12 mouse cellular contexts compared by ENCODE assay signal in genomic region chr2:103588776-103589175, GRCm38 (mm10). TPM values are rescaled to one million over a fixed set of nuclear protein-coding genes. Genes with fewer than 3 reads are reported as not detected.
DNase-seq lines count a peak whose midpoint lies in the region; ATAC-seq and TF ChIP-seq lines count a peak whose summit lies in the region.
"Had no signal": no experiment of that assay in that cellular context is flagged by ENCODE, and none has a peak within 500 bp of the region (broad histone marks: within the 10 kb centered on the region; RNA-seq: fewer than 3 reads in every experiment).

No protein-coding gene starts in this region.

- H3K4me1 ChIP-seq in heart, embryonic 12.5 days (replicated peaks), result peaks cover 85% of the 10 kb centered on the region
- peaks cover 23% of the 10 kb centered on the region for H3K4me1 ChIP-seq in liver, adult 2 months (ENCODE audit: control insufficient read depth, insufficient read depth, low read length)
- peaks cover 71% of the 10 kb centered on the region for H3K4me1 ChIP-seq in liver, embryonic 12.5 days

- H3K79me2 ChIP-seq in liver, adult 2 months (ENCODE audit: control insufficient read depth, insufficient read depth, low read length), result peaks cover 53% of the 10 kb centered on the region

- 0 out of 2 replicates have a peak overlapping the region, but pooled peaks have one; percentile 11 for H3K4me2 ChIP-seq in heart, embryonic 12.5 days
- H3K4me2 ChIP-seq in liver, embryonic 12.5 days, result no peak overlapping the region
- H3K4me2 ChIP-seq: liver, embryonic 13.5 days had no signal

- H3K27ac ChIP-seq in heart, embryonic 12.5 days (ENCODE audit: poor library complexity, severe bottlenecking), result no peak overlapping the region
- H3K27ac ChIP-seq in liver, adult 2 months (replicated peaks; ENCODE audit: insufficient read depth, low read depth, low read length), result no peak overlapping the region; the same call in 1 of the 2 replicates
- no peak overlapping the region for H3K27ac ChIP-seq in liver, embryonic 12.5 days
- H3K27ac ChIP-seq: kidney, postnatal 0 days; liver, embryonic 13.5 days had no signal

- H3K4me3 ChIP-seq in heart, embryonic 12.5 days, result no peak overlapping the region
- H3K4me3 ChIP-seq in liver, adult 2 months (ENCODE audit: insufficient read depth, low read depth, low read length), result no peak overlapping the region
- no peak overlapping the region for H3K4me3 ChIP-seq in liver, embryonic 12.5 days
- H3K4me3 ChIP-seq: liver, embryonic 13.5 days; megakaryocyte, embryonic 14.5 days had no signal

- no peak for ATAC-seq in heart, embryonic 12.5 days (ENCODE audit: insufficient number of reproducible peaks, low FRiP score)
- no peak for ATAC-seq in liver, embryonic 12.5 days

- DNase-seq in heart, postnatal 10 days, result no peak
- DNase-seq in liver, adult 2 months (ENCODE audit: extremely low read depth, low read depth, low spot score), result peak; percentile 88
- DNase-seq in brain, adult 2 months (ENCODE audit: low read depth, low spot score), result peak; percentile 26
- DNase-seq in fibroblast of lung, adult 2 months (ENCODE audit: low read depth), result peak; percentile 79
- no peak for DNase-seq in spleen, postnatal 36 days (ENCODE audit: low spot score in 2 of 2)
- no peak for DNase-seq in frontal cortex, postnatal 25 days (ENCODE audit: low spot score in 2 of 2)
- DNase-seq: cerebellum, adult 2 months; liver, embryonic 13.5 days had no signal

- no peak overlapping the region for H3K9ac ChIP-seq in heart, embryonic 12.5 days
- H3K9ac ChIP-seq in liver, adult 2 months (ENCODE audit: low read depth, low read length), result no peak overlapping the region
- H3K9ac ChIP-seq in liver, embryonic 12.5 days, result no peak overlapping the region
- H3K9ac ChIP-seq: liver, embryonic 13.5 days had no signal

- H3K36me3 ChIP-seq in heart, embryonic 12.5 days, result no peaks in the 10 kb centered on the region
- no peaks in the 10 kb centered on the region for H3K36me3 ChIP-seq in liver, adult 2 months (ENCODE audit: control insufficient read depth, insufficient read depth, low read length)
- no peaks in the 10 kb centered on the region for H3K36me3 ChIP-seq in liver, embryonic 12.5 days
- H3K36me3 ChIP-seq: liver, embryonic 13.5 days had no signal

- TF ChIP-seq POLR2A in liver, adult 2 months (IDR thresholded peaks at IDR 0.05; ENCODE audit: extremely low read depth, insufficient read depth, low read length), result no peak

- TF ChIP-seq CTCF in liver, adult 2 months (IDR thresholded peaks at IDR 0.05; ENCODE audit: low read depth, low read length), result no peak

- H3K27me3 ChIP-seq in heart, embryonic 12.5 days (replicated peaks), result no peaks in the 10 kb centered on the region
- H3K27me3 ChIP-seq in liver, adult 2 months (ENCODE audit: control insufficient read depth, insufficient read depth, low read length), result no peaks in the 10 kb centered on the region
- H3K27me3 ChIP-seq in liver, embryonic 12.5 days (replicated peaks), result no peaks in the 10 kb centered on the region
- H3K27me3 ChIP-seq: liver, embryonic 13.5 days had no signal

- no peaks in the 10 kb centered on the region for H3K9me3 ChIP-seq in heart, embryonic 12.5 days (replicated peaks)
- H3K9me3 ChIP-seq in liver, embryonic 12.5 days (replicated peaks), result no peaks in the 10 kb centered on the region
- H3K9me3 ChIP-seq: liver, embryonic 13.5 days; megakaryocyte, embryonic 14.5 days had no signal

- intact Hi-C loops in heart, postnatal 10 days (cut with DNase I), result no loop called here

- 56% methylated on average over 5 of the region's 5 CpGs for WGBS in heart, embryonic 12.5 days
- 20% methylated on average over 5 of the region's 5 CpGs for WGBS in liver, adult 2 months
- WGBS in liver, embryonic 12.5 days (ENCODE audit: insufficient replicate concordance), result 80% methylated on average over 5 of the region's 5 CpGs

RNA-seq across cellular contexts. Expression of gene Abtb2, which starts 22.7 kb away (rescaled TPM):
- 28.0 and 29.5 TPM in 2 replicates for polyA plus RNA-seq in heart, embryonic 12.5 days (2016; fragmentation: Nextera tagmentation; extraction: Ambion mirVana)
- total RNA-seq in heart, postnatal 10 days (2021), result 10 to 100 TPM; 21.1 to 27.6 TPM
- total RNA-seq in liver, adult 2 months (2014; rRNA removed), result 6.5 and 8.6 TPM in 2 replicates
- polyA plus RNA-seq in liver, adult 2 months (2012; rRNA removed), result 15.1 and 17.3 TPM in 2 replicates
- polyA plus RNA-seq in liver, embryonic 12.5 days (2016; fragmentation: Nextera tagmentation; extraction: Ambion mirVana), result 4.1 and 4.5 TPM in 2 replicates

Comparison
In these comparisons a context has a peak if more than half of its experiments do, and no peak if none do; other contexts are left out.
1. DNase-seq: peak in liver, adult 2 months (single experiment), brain, adult 2 months (single experiment) and fibroblast of lung, adult 2 months (single experiment); none in heart, postnatal 10 days (0 of 2), spleen, postnatal 36 days (0 of 2) and frontal cortex, postnatal 25 days (0 of 2).